Mouse (Mus musculus) liver, postnatal 0 days (tissue): ENCODE measurements around the gene Pnisr.

Source experiments
- CTCF ChIP-seq: sonication (generic); IDR thresholded peaks from 2 replicates; pipeline ENCODE4 v1.5.1; 2016; ENCODE audit warnings: antibody characterized with exemption, low read depth
- EP300 ChIP-seq: IDR thresholded peaks from 2 replicates; pipeline ENCODE4 v1.6.1; 2016; ENCODE audit warnings: antibody characterized with exemption, low read depth, mild to moderate bottlenecking

GRCm38 (mm10) chr4:21826616-21827015 is 20.8 kb upstream of the Pnisr start:
- TF ChIP-seq CTCF (no peak), EP300 (no peak)
